Mouse (Mus musculus): ENCODE measurements around the gene Tex2. TPM values are rescaled to one million over a fixed set of nuclear protein-coding genes. Genes with fewer than 3 reads are reported as not detected.

The Tex2 gene
- polyA plus RNA-seq, 1 experiment from 2014 or later, result 13.1 TPM

- no peak overlapping the region for H3K4me2 ChIP-seq (ENCODE audit: low read depth, low read length)
- H3K9me3 ChIP-seq (replicated peaks; ENCODE audit: control insufficient read depth, low read length), result no peaks in the 10 kb centered on the region
- no peak for ATAC-seq (ENCODE audit: insufficient read depth, low FRiP score)
- H3K4me1 ChIP-seq (ENCODE audit: control insufficient read depth, insufficient read depth, low read length), result 0 out of 2 replicates have a peak, but pooled peaks cover 7% of the 10 kb centered on the region
- H3K27me3 ChIP-seq (ENCODE audit: control insufficient read depth, insufficient read depth, low read length), result no peaks in the 10 kb centered on the region
- H3K36me3 ChIP-seq (ENCODE audit: control insufficient read depth, insufficient read depth, low read length), result no peaks in the 10 kb centered on the region
- H3K9ac ChIP-seq (ENCODE audit: low read length), result no peak overlapping the region
- H3K4me3 ChIP-seq (replicated peaks; ENCODE audit: low read length), result no peak overlapping the region
- H3K27ac ChIP-seq (ENCODE audit: low read length), result no peak overlapping the region
- WGBS, result 62% methylated on average over 16 of the region's 16 CpGs
Observed at GRCm38 (mm10) chr11:106515079-106515745, 98.0 kb downstream of the Tex2 start.

GRCm38 (mm10) chr11:106514446-106514845 lies 98.8 kb downstream of the Tex2 start:
- H3K36me3 ChIP-seq (ENCODE audit: control insufficient read depth, insufficient read depth, low read length), result 0 out of 2 replicates have a peak, but pooled peaks cover 1% of the 10 kb centered on the region
- no peak overlapping the region for H3K4me3 ChIP-seq (replicated peaks; ENCODE audit: low read length)
- H3K9ac ChIP-seq (ENCODE audit: low read length), result 0 out of 2 replicates have a peak overlapping the region, but pooled peaks have one; percentile 10
- H3K9me3 ChIP-seq (replicated peaks; ENCODE audit: control insufficient read depth, low read length), result no peaks in the 10 kb centered on the region
- H3K27me3 ChIP-seq (ENCODE audit: control insufficient read depth, insufficient read depth, low read length), result no peaks in the 10 kb centered on the region
- ATAC-seq (ENCODE audit: insufficient read depth, low FRiP score), result peak; percentile 58
- WGBS, result 47% methylated on average over 5 of the region's 5 CpGs
- 0 out of 2 replicates have a peak, but pooled peaks cover 7% of the 10 kb centered on the region for H3K4me1 ChIP-seq (ENCODE audit: control insufficient read depth, insufficient read depth, low read length)
- no peak overlapping the region for H3K27ac ChIP-seq (ENCODE audit: low read length)
- no peak overlapping the region for H3K4me2 ChIP-seq (ENCODE audit: low read depth, low read length)

- Histone ChIP-seq H3K4me2 (ENCODE audit: low read depth, low read length) (no peak overlapping the region), H3K27ac (ENCODE audit: low read length) (no peak overlapping the region)
- 34% methylated on average over 2 of the region's 2 CpGs for WGBS
Observed at GRCm38 (mm10) chr11:106513166-106513565, 100.1 kb downstream of the Tex2 start.

GRCm38 (mm10) chr11:106512006-106512390 lies 101.2 kb downstream of the Tex2 start:
- Histone ChIP-seq H3K27me3 (ENCODE audit: control insufficient read depth, insufficient read depth, low read length) (no peaks in the 10 kb centered on the region), H3K4me2 (ENCODE audit: low read depth, low read length) (no peak overlapping the region), H3K9ac (ENCODE audit: low read length) (no peak overlapping the region), H3K4me1 (ENCODE audit: control insufficient read depth, insufficient read depth, low read length) (0 out of 2 replicates have a peak, but pooled peaks cover 3% of the 10 kb centered on the region), H3K4me3 (replicated peaks; ENCODE audit: low read length) (no peak overlapping the region), H3K9me3 (replicated peaks; ENCODE audit: control insufficient read depth, low read length) (no peaks in the 10 kb centered on the region), H3K27ac (ENCODE audit: low read length) (no peak overlapping the region), H3K36me3 (ENCODE audit: control insufficient read depth, insufficient read depth, low read length) (0 out of 2 replicates have a peak, but pooled peaks cover 6% of the 10 kb centered on the region)
- whole genome bisulfite sequencing, result 92% methylated on average over 7 of the region's 7 CpGs
- no peak for ATAC-seq (ENCODE audit: insufficient read depth, low FRiP score)

More at GRCm38 (mm10) chr11:106513166-106513565, 100.1 kb downstream of the Tex2 start:
- Histone ChIP-seq H3K9ac (ENCODE audit: low read length) (peak overlapping the region; percentile 34; the same call in 1 of the 2 replicates), H3K27me3 (ENCODE audit: control insufficient read depth, insufficient read depth, low read length) (no peaks in the 10 kb centered on the region), H3K9me3 (replicated peaks; ENCODE audit: control insufficient read depth, low read length) (no peaks in the 10 kb centered on the region), H3K4me1 (ENCODE audit: control insufficient read depth, insufficient read depth, low read length) (0 out of 2 replicates have a peak, but pooled peaks cover 4% of the 10 kb centered on the region), H3K4me3 (replicated peaks; ENCODE audit: low read length) (no peak overlapping the region), H3K36me3 (ENCODE audit: control insufficient read depth, insufficient read depth, low read length) (0 out of 2 replicates have a peak, but pooled peaks cover 6% of the 10 kb centered on the region)
- no peak for ATAC-seq (ENCODE audit: insufficient read depth, low FRiP score)

- H3K4me2 ChIP-seq (ENCODE audit: low read depth, low read length), result no peak overlapping the region
- 0 out of 2 replicates have a peak, but pooled peaks cover 6% of the 10 kb centered on the region for H3K36me3 ChIP-seq (ENCODE audit: control insufficient read depth, insufficient read depth, low read length)
- H3K9ac ChIP-seq (ENCODE audit: low read length), result no peak overlapping the region
- H3K9me3 ChIP-seq (replicated peaks; ENCODE audit: control insufficient read depth, low read length), result no peaks in the 10 kb centered on the region
- no peaks in the 10 kb centered on the region for H3K27me3 ChIP-seq (ENCODE audit: control insufficient read depth, insufficient read depth, low read length)
- 84% methylated on average over 14 of the region's 14 CpGs for WGBS
- no peak overlapping the region for H3K4me3 ChIP-seq (replicated peaks; ENCODE audit: low read length)
- H3K4me1 ChIP-seq (ENCODE audit: control insufficient read depth, insufficient read depth, low read length), result 0 out of 2 replicates have a peak, but pooled peaks cover 3% of the 10 kb centered on the region
- H3K27ac ChIP-seq (ENCODE audit: low read length), result no peak overlapping the region
- no peak for ATAC-seq (ENCODE audit: insufficient read depth, low FRiP score)
Observed at GRCm38 (mm10) chr11:106511236-106512005, 101.8 kb downstream of the Tex2 start.

- no peak overlapping the region for H3K4me2 ChIP-seq (ENCODE audit: low read depth, low read length)
- H3K9me3 ChIP-seq (replicated peaks; ENCODE audit: control insufficient read depth, low read length), result no peaks in the 10 kb centered on the region
- ATAC-seq (ENCODE audit: insufficient read depth, low FRiP score), result no peak
- no peaks in the 10 kb centered on the region for H3K4me1 ChIP-seq (ENCODE audit: control insufficient read depth, insufficient read depth, low read length)
- no peak overlapping the region for H3K9ac ChIP-seq (ENCODE audit: low read length)
- 0 out of 2 replicates have a peak, but pooled peaks cover 6% of the 10 kb centered on the region for H3K36me3 ChIP-seq (ENCODE audit: control insufficient read depth, insufficient read depth, low read length)
- no peak overlapping the region for H3K4me3 ChIP-seq (replicated peaks; ENCODE audit: low read length)
- WGBS, result 87% methylated on average over 7 of the region's 7 CpGs
- no peaks in the 10 kb centered on the region for H3K27me3 ChIP-seq (ENCODE audit: control insufficient read depth, insufficient read depth, low read length)
- no peak overlapping the region for H3K27ac ChIP-seq (ENCODE audit: low read length)
Observed at GRCm38 (mm10) chr11:106507638-106508037, 105.6 kb downstream of the Tex2 start.

GRCm38 (mm10) chr11:106506211-106506610 lies 107.0 kb downstream of the Tex2 start:
- no peak for ATAC-seq (ENCODE audit: insufficient read depth, low FRiP score)
- H3K27ac ChIP-seq (ENCODE audit: low read length), result no peak overlapping the region
- 86% methylated on average over 6 of the region's 6 CpGs for WGBS

GRCm38 (mm10) chr11:106504129-106504528 lies 109.1 kb downstream of the Tex2 start:
- Histone ChIP-seq H3K4me1 (ENCODE audit: control insufficient read depth, insufficient read depth, low read length) (no peaks in the 10 kb centered on the region), H3K9me3 (replicated peaks; ENCODE audit: control insufficient read depth, low read length) (no peaks in the 10 kb centered on the region), H3K4me2 (ENCODE audit: low read depth, low read length) (no peak overlapping the region), H3K27ac (ENCODE audit: low read length) (no peak overlapping the region), H3K9ac (ENCODE audit: low read length) (no peak overlapping the region), H3K27me3 (ENCODE audit: control insufficient read depth, insufficient read depth, low read length) (no peaks in the 10 kb centered on the region), H3K4me3 (replicated peaks; ENCODE audit: low read length) (no peak overlapping the region), H3K36me3 (ENCODE audit: control insufficient read depth, insufficient read depth, low read length) (0 out of 2 replicates have a peak, but pooled peaks cover 2% of the 10 kb centered on the region)
- ATAC-seq (ENCODE audit: insufficient read depth, low FRiP score), result no peak

More at GRCm38 (mm10) chr11:106506211-106506610, 107.0 kb downstream of the Tex2 start:
- H3K4me3 ChIP-seq (replicated peaks; ENCODE audit: low read length), result no peak overlapping the region
- H3K4me1 ChIP-seq (ENCODE audit: control insufficient read depth, insufficient read depth, low read length), result no peaks in the 10 kb centered on the region
- H3K27me3 ChIP-seq (ENCODE audit: control insufficient read depth, insufficient read depth, low read length), result no peaks in the 10 kb centered on the region
- H3K9ac ChIP-seq (ENCODE audit: low read length), result no peak overlapping the region
- H3K9me3 ChIP-seq (replicated peaks; ENCODE audit: control insufficient read depth, low read length), result no peaks in the 10 kb centered on the region
- H3K36me3 ChIP-seq (ENCODE audit: control insufficient read depth, insufficient read depth, low read length), result 0 out of 2 replicates have a peak, but pooled peaks cover 6% of the 10 kb centered on the region
- H3K4me2 ChIP-seq (ENCODE audit: low read depth, low read length), result no peak overlapping the region

GRCm38 (mm10) chr11:106503425-106503717 lies 109.9 kb downstream of the Tex2 start:
- Histone ChIP-seq H3K9me3 (replicated peaks; ENCODE audit: control insufficient read depth, low read length) (no peaks in the 10 kb centered on the region), H3K4me1 (ENCODE audit: control insufficient read depth, insufficient read depth, low read length) (no peaks in the 10 kb centered on the region), H3K36me3 (ENCODE audit: control insufficient read depth, insufficient read depth, low read length) (no peaks in the 10 kb centered on the region), H3K9ac (ENCODE audit: low read length) (no peak overlapping the region), H3K4me2 (ENCODE audit: low read depth, low read length) (no peak overlapping the region), H3K27ac (ENCODE audit: low read length) (no peak overlapping the region), H3K27me3 (ENCODE audit: control insufficient read depth, insufficient read depth, low read length) (no peaks in the 10 kb centered on the region), H3K4me3 (replicated peaks; ENCODE audit: low read length) (no peak overlapping the region)
- 68% methylated on average over 4 of the region's 4 CpGs for WGBS
- no peak for ATAC-seq (ENCODE audit: insufficient read depth, low FRiP score)
